Mouse (Mus musculus) ES-Bruce4 (cell line): ENCODE data around the gene Dus1l. TPM values are rescaled to one million over a fixed set of nuclear protein-coding genes. Genes with fewer than 3 reads are reported as not detected.

Source experiments
- H3K27ac ChIP-seq: 2 replicates; pipeline ENCODE4 v1.5.1; 2012; ENCODE audit warnings: low read length, inconsistent platforms; ENCODE audit not compliant: insufficient read depth
- H3K27me3 ChIP-seq: 2 replicates; pipeline ENCODE4 v1.6.1; 2012; ENCODE audit warnings: mild to moderate bottlenecking, low read length, inconsistent platforms; ENCODE audit not compliant: control insufficient read depth, poor library complexity, insufficient read depth, severe bottlenecking
- H3K36me3 ChIP-seq: 2 replicates; pipeline ENCODE4 v1.6.1; 2012; ENCODE audit warnings: inconsistent platforms, mild to moderate bottlenecking, low read length, moderate library complexity; ENCODE audit not compliant: control insufficient read depth, poor library complexity, insufficient read depth, severe bottlenecking
- H3K4me1 ChIP-seq: one replicate; pipeline ENCODE4 v1.8.1; 2011; ENCODE audit warnings: low read length; ENCODE audit not compliant: control insufficient read depth, insufficient read depth
- H3K4me3 ChIP-seq: 2 replicates; pipeline ENCODE4 v1.5.1; 2011; ENCODE audit warnings: low read depth, mild to moderate bottlenecking, low read length
- H3K9ac ChIP-seq: 2 replicates; pipeline ENCODE4 v1.6.1; 2012; ENCODE audit warnings: low read depth, mild to moderate bottlenecking, inconsistent platforms; ENCODE audit not compliant: poor library complexity, severe bottlenecking
- H3K9me3 ChIP-seq: replicated peaks from 2 replicates; pipeline ENCODE4 v1.6.1; 2012; ENCODE audit warnings: mild to moderate bottlenecking, low read length, inconsistent platforms; ENCODE audit not compliant: control insufficient read depth, poor library complexity, insufficient read depth, severe bottlenecking
- CTCF ChIP-seq: IDR thresholded peaks from one replicate; pipeline ENCODE4 v1.8.1; 2011; ENCODE audit warnings: low read depth, low read length
- EP300 ChIP-seq: IDR thresholded peaks from 2 replicates; pipeline ENCODE4 v1.6.1; 2011; ENCODE audit warnings: low read depth, low read length; ENCODE audit not compliant: insufficient read depth
- POLR2A ChIP-seq: IDR thresholded peaks from one replicate; pipeline ENCODE4 v1.8.1; 2011; ENCODE audit warnings: low read length; ENCODE audit not compliant: insufficient read depth
- polyA plus RNA-seq: library from polyadenylated mRNA; stranded (reverse); fragments of >200 nt; gene quantifications from 2 replicates; pipeline ENCODE4 v1.2.4, GENCODE M21; 2011; ENCODE audit warnings: low read depth; ENCODE audit not compliant: missing spikeins, insufficient read depth, insufficient read length

Gene Dus1l
- polyA plus RNA-seq, 1 experiment: 56.7 TPM

DNA sequence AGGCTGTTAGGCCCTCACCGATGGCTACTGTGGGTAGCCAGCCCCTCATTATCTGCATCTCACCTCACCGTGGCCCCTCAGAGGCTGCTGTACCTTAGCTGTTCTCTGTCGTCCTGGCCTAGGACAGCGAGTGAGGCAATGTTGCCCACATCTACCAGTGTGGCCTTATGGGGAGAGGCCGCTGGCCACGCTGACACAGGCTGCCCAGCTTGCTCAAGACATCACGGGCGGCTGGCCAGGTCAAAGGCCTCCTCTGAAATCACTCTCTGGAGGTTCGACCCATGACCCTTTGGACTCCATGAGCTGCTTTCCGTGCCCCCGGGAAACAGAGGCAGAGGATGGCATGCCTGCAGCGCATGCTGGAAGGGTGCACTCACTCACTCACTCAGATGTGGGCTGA is 34.5 kb upstream of the Dus1l start:
- TF ChIP-seq CTCF (no peak), POLR2A (no peak), EP300 (no peak)
- Histone ChIP-seq H3K9ac (no peak overlapping the region), H3K27ac (no peak overlapping the region), H3K4me1 (peaks cover 5% of the 10 kb centered on the region), H3K4me3 (no peak overlapping the region), H3K27me3 (no peaks in the 10 kb centered on the region), H3K36me3 (no peaks in the 10 kb centered on the region), H3K9me3 (no peaks in the 10 kb centered on the region)

DNA sequence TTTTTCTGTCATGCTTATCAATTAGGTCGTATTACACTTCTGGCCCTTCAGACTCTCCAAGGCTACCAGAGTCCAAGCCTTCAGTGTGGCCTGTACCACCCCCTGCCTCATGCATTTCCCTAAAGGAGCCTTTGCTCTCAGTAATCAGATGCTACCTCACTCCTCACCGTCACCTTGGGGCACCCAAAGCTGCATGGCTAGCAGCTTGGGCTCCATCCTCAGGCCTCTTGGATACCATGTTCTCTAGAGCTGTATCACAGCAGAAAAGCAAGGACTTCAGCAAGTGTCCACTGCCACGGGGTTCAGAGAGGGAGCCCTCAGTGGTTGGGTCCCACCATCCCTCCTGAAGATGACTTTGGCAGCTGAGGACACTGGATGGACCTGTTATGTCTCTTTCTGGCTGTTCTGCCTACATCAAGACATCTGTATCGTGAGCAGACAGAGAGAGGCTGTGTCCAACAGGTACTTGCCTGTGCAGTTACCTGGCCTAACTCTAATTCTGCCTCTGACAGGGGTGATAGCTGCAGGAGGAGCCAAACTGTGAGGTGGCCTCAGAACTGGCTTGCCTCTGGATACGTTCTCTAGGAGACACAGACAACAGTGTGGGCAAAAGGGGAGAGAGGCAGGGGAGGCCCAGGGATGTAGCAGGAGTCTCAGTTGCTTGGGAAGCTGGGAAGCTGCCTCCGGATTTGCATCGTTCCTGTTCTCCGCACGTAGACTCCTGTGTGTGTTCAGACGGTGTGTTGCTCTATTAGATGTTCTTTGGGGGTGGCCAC is 33.7 kb upstream of the Dus1l start:
- H3K27ac ChIP-seq: no peak overlapping the region
- peaks cover 5% of the 10 kb centered on the region for H3K4me1 ChIP-seq
- no peak overlapping the region for H3K9ac ChIP-seq

DNA sequence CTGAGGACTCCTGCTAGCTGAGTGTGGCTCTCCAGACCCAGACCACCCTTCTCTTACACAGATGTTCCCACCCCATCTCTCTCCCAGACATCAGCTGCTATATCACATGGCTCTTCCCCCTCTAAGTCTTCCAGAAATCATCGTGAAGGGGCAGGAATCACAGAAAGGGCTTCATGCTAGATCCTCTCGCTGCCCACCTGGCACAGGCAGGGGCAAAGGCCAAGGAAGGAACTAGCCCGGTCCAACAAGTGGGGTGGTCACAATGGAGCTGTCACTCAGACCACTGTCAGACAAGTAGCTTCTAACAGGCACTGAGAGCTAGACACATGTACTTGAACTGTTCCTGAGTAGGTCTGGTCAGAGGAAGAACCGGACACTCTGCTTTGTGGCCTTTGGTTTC is 32.2 kb upstream of the Dus1l start:
- Histone ChIP-seq H3K4me1 (peaks cover 5% of the 10 kb centered on the region), H3K36me3 (no peaks in the 10 kb centered on the region), H3K4me3 (no peak overlapping the region), H3K9me3 (no peaks in the 10 kb centered on the region), H3K9ac (no peak overlapping the region), H3K27ac (no peak overlapping the region), H3K27me3 (no peaks in the 10 kb centered on the region)
- no peak for TF ChIP-seq EP300
- TF ChIP-seq POLR2A: no peak
- TF ChIP-seq CTCF: no peak

More for the DNA sequence above, 33.7 kb upstream of the Dus1l start:
- TF ChIP-seq EP300 (no peak), CTCF (no peak), POLR2A (no peak)
- Histone ChIP-seq H3K9me3 (no peaks in the 10 kb centered on the region), H3K27me3 (no peaks in the 10 kb centered on the region), H3K4me3 (no peak overlapping the region), H3K36me3 (no peaks in the 10 kb centered on the region)

DNA sequence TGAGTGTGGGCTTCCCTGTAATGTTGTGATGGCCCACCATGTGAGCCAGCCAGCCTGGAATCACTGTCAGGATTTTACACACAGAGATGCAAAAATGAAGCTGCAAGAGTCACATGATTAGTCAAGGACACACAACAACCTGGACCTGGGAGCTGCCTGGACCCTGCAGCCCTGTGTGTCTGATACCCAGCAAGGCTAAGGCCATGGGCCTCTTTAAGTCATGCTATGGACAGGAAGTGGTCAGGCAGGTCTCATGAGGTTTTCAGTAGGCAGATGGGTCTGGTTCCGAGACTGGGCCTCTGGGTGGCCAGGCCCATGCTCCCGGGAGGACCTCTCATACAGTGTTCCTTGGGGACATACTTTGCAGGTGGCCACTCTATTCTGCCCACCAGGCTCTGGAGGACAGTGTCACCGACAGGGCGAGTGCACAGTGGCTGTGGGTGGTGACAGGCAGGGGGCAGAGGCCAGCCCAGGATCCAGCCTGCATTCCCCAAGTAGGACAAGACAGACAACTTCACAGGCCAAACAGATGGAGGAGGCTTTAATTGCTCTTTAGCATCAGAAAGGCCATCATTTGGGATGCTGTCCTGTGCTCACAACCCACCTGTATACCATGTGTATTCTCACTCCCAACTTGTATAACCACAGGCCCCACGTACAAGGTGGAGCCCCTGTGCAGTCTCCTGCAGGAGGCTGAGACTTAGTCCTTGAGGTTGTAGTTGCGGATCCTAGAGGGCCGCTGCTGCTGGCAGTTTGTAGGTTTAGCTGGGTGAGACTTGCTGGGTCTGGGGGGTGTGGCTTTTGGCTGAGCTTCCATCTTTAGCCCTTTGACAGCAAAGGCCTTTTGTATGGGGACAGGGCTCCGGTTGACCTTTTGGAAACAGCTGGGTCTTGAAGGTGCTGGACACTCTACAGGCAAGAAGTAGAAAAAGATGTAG is 30.1 kb upstream of the Dus1l start:
- Histone ChIP-seq H3K4me3 (no peak overlapping the region), H3K27ac (no peak overlapping the region), H3K9me3 (no peaks in the 10 kb centered on the region), H3K27me3 (no peaks in the 10 kb centered on the region), H3K36me3 (peaks cover 9% of the 10 kb centered on the region), H3K9ac (no peak overlapping the region), H3K4me1 (peaks cover 9% of the 10 kb centered on the region)
- TF ChIP-seq EP300 (no peak), CTCF (no peak), POLR2A (no peak)

DNA sequence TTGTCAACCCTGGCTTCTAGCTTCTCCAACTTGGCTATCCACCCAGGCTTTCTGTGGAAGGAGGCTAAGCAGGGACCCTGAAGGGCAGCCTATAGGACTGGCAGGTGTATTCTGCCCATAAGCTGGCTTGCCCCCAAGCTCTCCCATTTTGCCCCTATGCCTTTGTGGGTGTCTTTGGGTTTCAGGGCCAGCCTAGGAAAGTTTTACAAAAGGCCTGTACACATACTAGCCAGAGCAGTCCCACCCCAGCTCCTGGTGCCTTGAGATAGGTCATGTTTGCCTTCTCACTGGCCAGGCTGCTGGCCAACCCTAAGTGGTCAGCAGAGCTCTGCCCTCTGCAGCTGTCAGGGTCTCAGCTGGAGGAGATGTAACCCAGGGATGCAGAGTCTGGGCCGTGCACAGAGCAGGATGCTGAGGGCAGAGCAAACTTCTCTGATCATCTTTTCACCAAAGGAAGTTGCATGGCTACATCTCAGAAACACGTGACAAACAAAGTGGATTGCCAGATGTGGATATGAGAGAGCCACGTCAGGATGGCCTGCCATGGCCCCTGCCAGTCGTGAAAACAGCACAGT is 29.2 kb upstream of the Dus1l start:
- H3K27ac ChIP-seq: no peak overlapping the region
- peaks cover 9% of the 10 kb centered on the region for H3K4me1 ChIP-seq
- H3K9ac ChIP-seq: peak overlapping the region; percentile 76
- no peak overlapping the region for H3K4me3 ChIP-seq
- H3K36me3 ChIP-seq: peaks cover 18% of the 10 kb centered on the region
- H3K9me3 ChIP-seq: no peaks in the 10 kb centered on the region
- TF ChIP-seq EP300 (no peak), CTCF (no peak), POLR2A (no peak)
- H3K27me3 ChIP-seq: no peaks in the 10 kb centered on the region
